Mouse (Mus musculus): ENCODE results near the gene Gm10491. TPM values are rescaled to one million over a fixed set of nuclear protein-coding genes. Genes with fewer than 3 reads are reported as not detected.

The Gm10491 gene
- polyA plus RNA-seq (2017; shearing (Covaris generic)): not detected

GRCm38 (mm10) chrX:7907735-7908134 is at the start of gene Gm10491:
Gene Gm10491 (minus strand): TSS chrX:7907835.

GRCm38 (mm10) chrX:7947108-7947899 is 39.7 kb upstream of the Gm10491 start, which contains the start of gene Hdac6:
Gene Hdac6 (minus strand): TSS chrX:7947889.

GRCm38 (mm10) chrX:7928270-7928790 is 20.7 kb upstream of the Gm10491 start, which contains the start of gene Eras:
Gene Eras (minus strand): TSS chrX:7928607.

GRCm38 (mm10) chrX:7919601-7920383 is 12.2 kb upstream of the Gm10491 start, which contains the start of gene Pcsk1n:
Gene Pcsk1n (plus strand): TSS chrX:7919822.

GRCm38 (mm10) chrX:7909242-7909641 is 1.6 kb upstream of the Gm10491 start, which contains the start of gene Gm10490:
Gene Gm10490 (plus strand): TSS chrX:7909542.

GRCm38 (mm10) chrX:7898880-7899874 is 8.5 kb downstream of the Gm10491 start, which contains the start of the genes Pqbp1 and Timm17b:
Gene Pqbp1 (minus strand): TSS chrX:7899269.
Gene Timm17b (plus strand): TSS chrX:7899357.

GRCm38 (mm10) chrX:7883841-7884567 is 23.6 kb downstream of the Gm10491 start, which contains the start of gene Slc35a2:
Gene Slc35a2 (plus strand): TSS chrX:7884028.

GRCm38 (mm10) chrX:7878007-7878419 is 29.6 kb downstream of the Gm10491 start, which contains the start of gene Pim2:
Gene Pim2 (plus strand): TSS chrX:7878262.

Other genes with a start within 250 kb of the Gm10491 start
- gene Plp2, start 236.4 kb downstream of the Gm10491 start, polyA plus RNA-seq (2017; shearing (Covaris generic)): 39.3 TPM
- 0.35 TPM for gene Magix, start 226.6 kb downstream of the Gm10491 start, polyA plus RNA-seq (2017; shearing (Covaris generic))
- 78.2 TPM for gene Gpkow, start 210.7 kb downstream of the Gm10491 start, polyA plus RNA-seq (2017; shearing (Covaris generic))
- 93.4 TPM for gene Wdr45, start 193.5 kb downstream of the Gm10491 start, polyA plus RNA-seq (2017; shearing (Covaris generic))
- gene Gm45208, start 185.6 kb downstream of the Gm10491 start, polyA plus RNA-seq (2017; shearing (Covaris generic)): not detected
- gene Praf2, start 179.4 kb downstream of the Gm10491 start, polyA plus RNA-seq (2017; shearing (Covaris generic)): 31.4 TPM
- not detected for gene Ccdc120, start 156.9 kb downstream of the Gm10491 start, polyA plus RNA-seq (2017; shearing (Covaris generic))
- 85.1 TPM for gene Tfe3, start 145.3 kb downstream of the Gm10491 start, polyA plus RNA-seq (2017; shearing (Covaris generic))
- 124 TPM for gene Gripap1, start 118.1 kb downstream of the Gm10491 start, polyA plus RNA-seq (2017; shearing (Covaris generic))
- not detected for gene Kcnd1, start 85.5 kb downstream of the Gm10491 start, polyA plus RNA-seq (2017; shearing (Covaris generic))
- 202 TPM for gene Otud5, start 66.5 kb downstream of the Gm10491 start, polyA plus RNA-seq (2017; shearing (Covaris generic))
- 320 TPM for gene Pim2, start 29.6 kb downstream of the Gm10491 start, polyA plus RNA-seq (2017; shearing (Covaris generic))
- 52.3 TPM for gene Slc35a2, start 23.8 kb downstream of the Gm10491 start, polyA plus RNA-seq (2017; shearing (Covaris generic))
- 158 TPM for gene Pqbp1, start 8.6 kb downstream of the Gm10491 start, polyA plus RNA-seq (2017; shearing (Covaris generic))
- gene Timm17b, start 8.5 kb downstream of the Gm10491 start, polyA plus RNA-seq (2017; shearing (Covaris generic)): 93.8 TPM
- not detected for gene Gm10490, start 1.7 kb upstream of the Gm10491 start, polyA plus RNA-seq (2017; shearing (Covaris generic))
- gene Pcsk1n, start 12.0 kb upstream of the Gm10491 start, polyA plus RNA-seq (2017; shearing (Covaris generic)): not detected
- gene Eras, start 20.8 kb upstream of the Gm10491 start, polyA plus RNA-seq (2017; shearing (Covaris generic)): not detected
- 15.1 TPM for gene Hdac6, start 40.1 kb upstream of the Gm10491 start, polyA plus RNA-seq (2017; shearing (Covaris generic))
- not detected for gene Gata1, start 70.2 kb upstream of the Gm10491 start, polyA plus RNA-seq (2017; shearing (Covaris generic))
- not detected for gene Glod5, start 110.7 kb upstream of the Gm10491 start, polyA plus RNA-seq (2017; shearing (Covaris generic))
- gene Suv39h1, start 166.9 kb upstream of the Gm10491 start, polyA plus RNA-seq (2017; shearing (Covaris generic)): 28.2 TPM
- gene Was, start 182.7 kb upstream of the Gm10491 start, polyA plus RNA-seq (2017; shearing (Covaris generic)): 33.1 TPM
- gene Wdr13, start 225.1 kb upstream of the Gm10491 start, polyA plus RNA-seq (2017; shearing (Covaris generic)): 23.0 TPM
- gene Rbm3, start 238.0 kb upstream of the Gm10491 start, polyA plus RNA-seq (2017; shearing (Covaris generic)): 857 TPM